Mouse (Mus musculus) gastrocnemius, postnatal 10 days (tissue): ENCODE measurements at regions not wholly inside any gene's neighbourhood (a gene's known extent, or its start where the extent isn't known, plus 50 kb on each side); places are given as distances from the start of the nearest gene placed in this dataset.
A peak's percentile ranks its signal among the peaks of the same experiment; 100 is the strongest.

Experiments
- DNase-seq: peaks from one replicate; pipeline ENCODE4 v3.0.0; 2021; ENCODE audit warnings: mixed read lengths

DNA sequence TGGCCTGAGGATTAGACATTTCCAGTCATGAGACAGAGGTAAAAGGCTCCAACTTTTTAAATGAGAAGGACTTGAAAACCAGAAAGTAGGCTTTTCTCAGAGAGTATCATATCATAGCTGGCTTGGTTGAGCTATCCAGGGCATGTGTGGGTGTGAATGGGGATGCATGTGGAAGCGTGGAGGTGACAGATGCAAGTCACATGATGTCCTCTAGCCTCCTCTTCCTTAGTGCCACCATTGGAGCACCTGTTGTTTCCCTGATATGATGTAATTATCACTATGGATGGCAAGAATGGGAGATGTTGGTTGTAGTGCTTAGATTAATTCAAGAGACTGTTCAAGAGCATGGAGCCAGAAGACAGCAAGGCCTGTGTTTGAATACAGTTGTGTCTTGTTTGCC is 510.0 kb downstream of the Ccdc171 start:
- DNase-seq: no peak

DNA sequence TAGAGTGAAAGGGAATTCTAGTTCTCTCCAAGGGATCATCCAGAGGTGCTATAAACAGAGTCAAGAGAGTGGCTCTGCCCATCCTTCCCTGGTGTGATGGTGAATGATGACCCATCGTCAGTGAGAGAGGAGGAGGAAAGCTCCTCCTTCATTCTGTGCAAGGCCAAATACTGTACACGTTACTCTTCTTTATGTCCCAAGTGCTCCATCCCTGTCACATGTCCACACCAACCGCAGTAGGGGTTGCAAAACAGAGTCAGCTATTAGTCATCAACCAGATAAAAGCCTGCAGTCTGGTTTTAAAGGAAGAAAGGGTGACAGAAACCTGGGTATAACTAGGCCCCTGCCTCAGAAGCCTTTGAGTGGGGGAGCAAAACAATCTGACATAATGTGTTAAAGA is 512.2 kb downstream of the Ccdc171 start:
- DNase-seq: no peak

DNA sequence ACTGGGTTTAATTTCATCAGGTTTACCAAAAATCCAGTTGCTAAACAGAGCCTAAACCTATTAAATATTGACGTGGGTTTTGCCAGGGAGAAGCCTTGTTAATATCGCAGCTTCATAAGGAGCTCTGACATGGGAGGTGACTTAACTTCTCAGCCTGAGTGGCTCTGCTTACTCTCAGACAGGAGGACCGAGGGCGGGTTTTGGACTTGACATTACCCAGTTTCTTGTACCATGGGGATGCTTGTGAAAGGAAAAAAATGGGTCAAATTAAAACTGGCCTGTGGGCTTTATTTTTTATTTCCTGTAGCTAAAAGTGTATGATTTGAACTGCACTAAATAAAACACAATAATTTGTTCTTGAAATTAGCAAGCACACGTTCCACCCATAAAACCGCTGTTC is 524.9 kb downstream of the Ccdc171 start:
- no peak for DNase-seq

- DNase-seq: no peak
Observed at GRCm38 (mm10) chr4:84056863-84057502, 531.6 kb downstream of the Ccdc171 start.

DNA sequence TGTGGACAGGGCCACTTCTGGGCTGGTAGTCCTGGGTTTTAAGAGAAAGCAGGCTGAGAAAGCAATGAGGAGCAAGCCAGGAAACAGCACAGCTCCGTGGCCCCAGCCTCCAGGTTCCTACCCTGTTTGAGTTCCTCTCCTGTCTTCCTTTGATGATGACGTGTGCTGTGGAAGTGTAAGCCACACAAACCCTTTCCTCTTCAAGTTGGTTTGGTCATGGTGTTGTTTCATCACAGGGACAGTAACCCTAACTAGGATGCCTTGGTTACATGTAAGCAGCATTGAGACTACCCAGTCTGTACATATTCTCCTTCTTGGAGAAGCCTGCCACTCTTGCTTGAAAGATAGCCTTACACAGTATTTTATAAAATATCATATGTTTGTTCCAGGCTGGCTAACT is 534.8 kb downstream of the Ccdc171 start:
- DNase-seq: no peak

- no peak for DNase-seq
Observed at GRCm38 (mm10) chr4:84063755-84064154, 538.4 kb downstream of the Ccdc171 start.

DNA sequence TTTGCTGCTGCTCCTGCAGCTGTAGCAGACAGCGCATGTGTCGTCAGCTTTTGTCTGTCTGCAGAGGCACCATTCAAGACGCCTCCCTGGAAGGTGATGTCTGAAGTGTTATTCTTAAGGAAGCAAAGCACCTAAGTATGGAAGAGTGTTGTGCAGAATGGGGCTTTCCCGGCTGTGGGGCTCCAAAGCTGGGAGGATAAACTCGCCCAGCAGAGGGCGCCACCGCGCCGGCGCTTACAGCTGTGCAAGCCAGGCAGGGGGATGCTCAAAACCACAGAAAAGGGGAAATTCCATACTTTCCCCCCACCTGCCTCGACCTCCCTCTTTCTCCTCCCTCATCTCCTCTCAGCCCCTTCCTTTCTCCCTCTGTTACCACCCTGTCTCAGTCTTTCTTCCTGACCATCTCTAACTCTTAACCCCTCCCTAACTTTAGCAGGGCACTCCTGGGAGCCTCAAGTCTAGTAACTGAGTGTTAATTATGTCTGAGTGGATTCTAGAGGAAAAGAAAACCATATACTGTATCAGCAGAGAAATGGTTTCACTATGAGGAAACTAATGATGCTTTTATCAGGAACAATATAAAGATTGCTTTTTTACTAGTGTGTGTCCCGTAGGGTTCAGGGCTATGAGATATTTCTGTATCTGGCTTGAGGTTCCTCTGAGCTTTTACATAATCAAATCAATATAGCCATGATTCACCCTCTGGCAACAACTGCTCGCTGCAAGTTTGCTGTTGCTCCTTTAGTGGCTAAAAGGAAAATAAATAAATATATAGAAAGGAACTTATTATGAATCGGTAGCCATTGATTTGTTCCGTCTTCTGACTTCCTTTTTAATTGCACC is 539.5 kb downstream of the Ccdc171 start:
- DNase-seq: peak; percentile 93

GRCm38 (mm10) chr4:84065457-84066124 is 540.2 kb downstream of the Ccdc171 start:
- DNase-seq: no peak

- DNase-seq: no peak
Observed at GRCm38 (mm10) chr4:84067931-84068575, 542.7 kb downstream of the Ccdc171 start.

DNA sequence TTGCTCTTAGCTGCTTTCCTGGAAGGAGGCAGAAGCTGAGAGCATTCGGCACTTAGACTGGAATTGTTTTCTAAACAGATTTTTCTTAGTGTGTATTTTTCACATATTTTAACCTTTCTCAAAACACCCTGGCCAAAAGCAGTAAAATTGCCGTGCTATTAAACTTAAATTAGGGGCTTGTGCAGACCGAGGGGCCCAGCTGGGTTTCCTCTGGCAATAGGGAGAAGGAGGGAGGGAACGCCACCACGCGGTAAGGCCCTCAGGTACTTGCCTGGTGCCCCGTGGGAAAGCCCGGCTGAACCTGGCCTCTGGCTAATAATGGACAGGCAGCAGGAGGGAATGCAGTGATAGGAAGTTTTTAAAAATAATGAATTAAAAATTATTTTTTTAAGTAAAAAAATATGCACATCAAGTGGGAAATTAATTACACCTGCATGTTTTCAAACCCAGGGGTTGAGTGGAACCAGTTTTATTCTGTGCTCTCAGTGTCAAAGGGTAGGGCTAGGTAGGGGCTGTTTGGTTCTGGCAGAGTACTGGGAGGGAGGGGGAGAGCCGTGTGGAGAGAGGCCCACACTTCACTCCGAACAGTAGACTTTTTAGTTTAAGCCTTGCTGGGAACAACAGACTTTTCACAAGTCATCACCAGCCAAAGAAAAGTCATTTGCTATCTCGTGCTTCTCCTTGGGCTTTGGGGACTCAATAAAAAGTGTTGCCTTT is 543.8 kb downstream of the Ccdc171 start:
- DNase-seq: no peak

DNA sequence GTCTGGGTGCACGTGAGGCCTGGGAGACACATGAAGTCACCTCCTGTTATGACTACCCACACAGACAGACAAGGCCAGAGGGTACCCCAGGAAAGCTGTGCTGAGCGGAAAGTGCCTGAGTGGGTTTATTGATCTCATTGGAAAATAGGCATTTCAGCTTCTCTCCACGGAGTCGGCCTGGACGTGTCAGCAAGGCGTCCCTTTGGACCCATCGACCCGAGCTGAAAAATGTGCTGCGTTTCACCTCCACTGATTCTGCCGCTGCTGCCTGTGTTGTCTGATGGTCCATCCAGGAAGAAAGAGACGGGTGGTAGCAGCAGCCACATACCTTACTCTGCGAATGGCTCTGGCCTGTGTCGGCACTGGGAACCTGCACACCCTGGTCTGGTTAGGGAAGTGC is 544.3 kb downstream of the Ccdc171 start:
- DNase-seq: no peak

DNA sequence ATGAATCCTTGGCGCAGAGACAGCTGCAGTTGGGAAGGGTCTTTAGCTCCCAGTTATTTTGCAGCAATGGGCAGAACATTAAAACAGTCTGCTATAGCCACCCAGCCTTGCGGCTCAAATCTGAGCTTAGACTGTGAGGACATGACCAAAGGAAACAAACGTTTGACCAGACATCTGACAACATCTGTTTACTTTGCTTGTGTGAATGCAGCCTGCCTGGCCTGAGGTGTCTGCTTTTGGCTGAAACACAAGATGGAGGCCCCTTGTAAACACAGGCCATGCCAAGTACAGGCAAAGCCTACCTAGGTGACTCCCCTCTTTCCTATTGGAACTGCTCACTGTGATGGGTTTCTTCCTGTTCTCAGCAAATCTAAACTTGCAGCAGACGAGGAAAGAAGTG is 544.7 kb downstream of the Ccdc171 start:
- no peak for DNase-seq

DNA sequence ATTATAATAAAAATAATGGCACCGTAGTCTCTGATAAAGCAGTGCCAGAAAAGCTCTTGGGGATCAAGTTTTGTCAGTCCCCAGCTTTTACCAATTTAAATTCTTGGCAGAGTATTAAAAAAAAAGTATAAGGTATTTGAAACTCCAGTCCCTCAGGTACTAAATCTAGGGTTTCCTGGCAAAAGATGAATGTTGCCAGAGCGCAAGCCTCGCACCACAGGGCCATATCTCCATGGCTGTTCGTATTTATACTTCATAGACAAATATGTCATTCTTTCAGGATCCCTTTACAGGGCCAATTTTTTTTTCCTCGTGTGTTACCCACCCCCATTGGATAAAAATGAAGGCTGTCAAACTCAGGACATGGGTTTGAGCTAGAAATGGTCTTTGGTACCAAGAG is 546.8 kb downstream of the Ccdc171 start:
- DNase-seq: no peak

DNA sequence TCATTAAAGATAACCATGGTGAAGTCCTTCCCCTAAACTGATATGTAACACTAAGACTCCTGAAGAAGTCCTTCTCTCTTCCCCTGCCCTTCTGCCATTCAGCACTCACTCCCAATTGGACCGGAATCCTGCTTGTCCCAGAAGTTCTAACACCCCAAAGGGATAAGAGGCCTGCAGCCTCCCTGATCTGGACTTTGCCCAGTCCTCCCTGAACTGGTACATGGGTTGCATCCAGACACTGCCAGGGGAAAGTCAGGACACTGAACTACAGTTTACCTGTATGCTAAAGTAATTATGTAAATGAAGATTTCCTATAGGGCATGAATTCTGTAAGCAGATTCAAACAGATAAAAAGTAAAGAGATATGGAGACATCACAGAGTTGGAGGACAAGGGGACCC is 551.2 kb downstream of the Ccdc171 start:
- DNase-seq: no peak

DNA sequence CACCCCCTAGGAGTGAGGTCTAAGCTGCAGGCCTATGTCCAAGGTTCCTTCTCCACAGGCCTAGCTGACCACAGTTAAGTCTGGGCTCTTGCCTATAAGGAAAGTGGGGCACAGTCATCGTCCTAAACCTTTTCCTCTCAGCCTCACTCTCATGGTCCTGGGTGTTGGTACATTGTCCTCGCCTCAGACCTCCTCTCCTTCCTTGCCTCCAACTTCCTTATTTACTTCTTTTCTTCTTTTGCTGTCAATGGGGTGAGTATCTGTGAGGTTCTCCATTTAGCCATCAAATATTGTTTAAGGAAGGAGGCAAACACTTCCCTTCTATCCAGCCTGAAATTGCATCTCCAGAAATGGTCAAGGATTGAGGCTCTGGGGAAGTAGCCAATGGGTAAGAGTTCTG is 554.2 kb downstream of the Ccdc171 start:
- no peak for DNase-seq

DNA sequence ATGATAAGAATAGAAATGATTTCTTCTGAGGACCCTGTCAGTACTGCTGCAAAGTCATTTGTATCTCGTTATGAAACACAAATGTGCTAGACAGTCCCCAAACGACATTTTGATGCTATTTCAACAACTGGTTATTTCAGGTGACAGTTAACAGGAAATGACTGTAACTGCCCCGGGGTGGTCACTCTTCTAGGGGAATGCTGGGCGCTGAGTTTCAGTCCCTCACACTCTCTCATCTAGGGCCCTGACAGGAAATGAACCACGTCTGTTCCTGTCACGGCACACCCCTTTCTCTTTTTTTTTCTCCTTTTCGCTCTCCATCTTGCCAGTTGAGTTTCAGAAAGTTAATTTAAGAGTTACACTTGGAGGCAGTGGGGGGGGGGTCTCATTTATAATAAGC is 556.2 kb downstream of the Ccdc171 start:
- no peak for DNase-seq

DNA sequence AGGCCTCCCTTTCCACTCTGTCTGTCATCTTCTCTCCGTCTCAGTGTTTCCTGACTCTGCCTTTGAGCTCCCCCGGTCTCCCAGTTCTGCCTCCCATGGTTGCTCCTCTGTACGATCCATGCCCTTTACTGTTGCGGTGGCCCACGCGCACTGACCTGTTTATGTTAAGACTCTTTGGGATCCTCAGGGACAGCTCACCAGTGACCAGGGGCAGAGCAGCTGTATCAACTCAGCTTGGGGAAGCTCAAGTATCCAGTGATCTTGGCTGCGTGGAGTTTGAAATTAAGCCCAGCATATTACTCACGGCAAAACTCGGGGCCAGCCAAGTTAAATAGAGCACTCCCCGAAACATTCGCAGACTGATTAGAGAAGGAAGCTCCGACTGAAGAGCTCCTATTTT is 562.8 kb downstream of the Ccdc171 start:
- peak; percentile 54 for DNase-seq

- no peak for DNase-seq
Observed at GRCm38 (mm10) chr4:84092509-84092908, 567.2 kb downstream of the Ccdc171 start.

DNA sequence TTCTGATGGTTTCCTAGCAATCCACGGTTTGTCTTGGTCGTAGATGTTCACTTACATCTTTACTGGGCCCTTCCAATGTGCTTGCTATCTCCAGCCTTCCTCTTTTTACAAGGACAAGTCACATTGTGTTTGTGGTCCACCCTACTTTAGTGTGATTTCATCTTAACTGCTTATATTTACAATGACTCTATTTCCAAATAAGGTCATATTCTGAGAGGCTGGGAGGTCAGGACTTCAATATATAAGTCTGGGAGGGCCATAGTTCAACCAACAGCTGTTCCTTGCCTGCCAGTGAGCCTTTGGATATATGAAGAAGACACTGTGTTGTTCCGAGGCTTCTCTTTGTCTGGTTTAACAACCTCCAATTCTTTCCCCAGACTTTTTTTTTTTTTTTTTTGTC is 569.9 kb downstream of the Ccdc171 start:
- DNase-seq: no peak

DNA sequence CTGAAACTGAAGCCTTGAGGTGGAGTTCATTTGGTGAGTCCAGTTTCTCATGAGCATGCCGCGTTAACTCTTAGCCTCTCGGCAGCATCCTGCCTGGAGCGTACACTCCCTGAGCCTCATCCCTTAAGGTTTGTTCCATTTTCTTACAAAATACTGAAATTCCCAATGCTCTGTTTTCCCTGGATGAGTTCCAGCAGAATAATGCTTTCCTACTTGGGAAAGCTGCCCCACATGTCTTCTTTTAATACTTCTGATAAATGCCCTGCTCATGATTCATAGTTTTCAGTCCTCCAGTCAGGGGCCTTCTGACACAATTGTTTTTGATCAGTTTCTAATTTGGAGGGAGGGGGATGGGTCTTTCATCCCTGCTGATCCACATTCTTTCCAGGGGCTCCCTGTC is 570.7 kb downstream of the Ccdc171 start:
- no peak for DNase-seq

DNA sequence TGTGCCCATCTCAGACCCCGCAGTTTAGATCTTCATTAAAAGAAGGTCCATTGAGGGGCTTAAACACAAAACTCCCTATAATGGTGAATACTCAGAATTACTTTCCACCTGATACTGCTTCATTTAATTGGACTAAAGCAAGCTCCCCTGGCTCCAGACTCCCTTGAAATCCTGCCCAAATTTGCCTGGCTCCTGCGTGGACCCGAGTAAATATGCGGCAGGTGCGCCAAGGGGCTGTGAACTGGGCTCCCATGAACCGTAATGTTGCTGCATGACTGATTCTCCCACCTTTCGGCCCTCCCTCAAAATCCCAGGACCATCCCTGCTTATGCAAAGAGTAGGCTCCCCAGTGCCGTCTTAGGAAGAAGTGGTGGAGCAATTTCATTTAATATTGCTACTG is 573.7 kb downstream of the Ccdc171 start:
- no peak for DNase-seq

DNA sequence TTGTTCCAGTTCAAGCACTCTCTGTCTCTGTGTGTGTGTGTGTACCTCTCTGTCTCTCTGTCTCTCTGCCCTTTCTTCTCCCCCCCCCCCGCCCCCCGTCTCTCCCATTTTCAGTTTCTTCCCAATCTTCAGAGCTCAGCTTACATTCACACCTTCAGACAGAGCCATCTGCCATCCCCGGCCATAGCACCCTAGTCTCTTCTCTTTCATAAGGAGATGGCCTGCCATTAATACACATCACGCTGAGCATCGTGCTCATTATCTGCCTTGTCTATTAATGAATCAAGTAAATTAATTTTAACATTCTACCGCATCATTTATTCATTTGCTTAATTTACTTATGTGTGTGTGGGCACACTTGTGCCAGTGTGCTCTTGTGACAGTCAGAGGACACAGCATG is 573.2 kb downstream of the Bnc2 start:
- DNase-seq: no peak
